Mouse (Mus musculus) lung, embryonic 14.5 days (tissue): ENCODE results near the gene Hist1h2ai. TPM values are rescaled to one million over a fixed set of nuclear protein-coding genes. Genes with fewer than 3 reads are reported as not detected.
"Not testable (repeated sequence)": the region's sequence is repeated elsewhere in the genome, so short reads cannot be mapped to it uniquely, and the experiment has no call there.

Source experiments
- ATAC-seq: fragments of 200-750 bp; cut with Nextera tagmentation; 2 replicates; pipeline ENCODE4 v1.8.0; 2017; ENCODE audit warnings: mild to moderate bottlenecking, moderate TSS enrichment, moderate library complexity; ENCODE audit not compliant: insufficient read depth
- DNase-seq: peaks from one replicate; pipeline ENCODE4 v3.0.0-alpha.2; 2015
- H3K27ac ChIP-seq: fragments of 300-500 bp; sonication (generic); 2 replicates; pipeline ENCODE4 v1.5.1; 2014; ENCODE audit warnings: low read depth, mild to moderate bottlenecking, moderate library complexity
- H3K27me3 ChIP-seq: fragments of 300-500 bp; sonication (generic); 2 replicates; pipeline ENCODE4 v1.6.1; 2014; ENCODE audit warnings: low read length, control low read depth; ENCODE audit not compliant: insufficient read depth
- H3K36me3 ChIP-seq: fragments of 300-500 bp; sonication (generic); 2 replicates; pipeline ENCODE4 v1.6.1; 2014; ENCODE audit warnings: control low read depth; ENCODE audit not compliant: insufficient read depth
- H3K4me1 ChIP-seq: fragments of 300-500 bp; sonication (generic); 2 replicates; pipeline ENCODE4 v1.6.1; 2014; ENCODE audit warnings: antibody characterized with exemption, control low read depth; ENCODE audit not compliant: insufficient read depth
- H3K4me2 ChIP-seq: fragments of 300-500 bp; sonication (generic); 2 replicates; pipeline ENCODE4 v1.6.1; 2014; ENCODE audit warnings: mild to moderate bottlenecking
- H3K4me3 ChIP-seq: fragments of 300-500 bp; sonication (generic); 2 replicates; pipeline ENCODE4 v1.5.1; 2014; ENCODE audit warnings: low read depth, low read length
- H3K9ac ChIP-seq: fragments of 300-500 bp; sonication (generic); 2 replicates; pipeline ENCODE4 v1.6.1; 2014
- H3K9me3 ChIP-seq: fragments of 300-500 bp; sonication (generic); 2 replicates; pipeline ENCODE4 v1.6.1; 2016; ENCODE audit warnings: low read depth, low read length, control low read depth
- CTCF ChIP-seq: IDR thresholded peaks from 2 replicates; pipeline ENCODE4 v1.5.1; 2016; ENCODE audit warnings: antibody characterized with exemption, low read depth
- WGBS: fragments of 180-500 bp; shearing (Covaris S2); extraction: QIAGEN DNeasy Blood & Tissue Kit; methylation state at CpG from one replicate; pipeline ENCODE4 v1.1.7; 2014; 5-methylcytosine and 5-hydroxymethylcytosine counted together
- polyA plus RNA-seq: library from polyadenylated mRNA; unstranded; fragments of >200 nt; fragmentation: Nextera tagmentation; extraction: Ambion mirVana; gene quantifications from 2 replicates; pipeline ENCODE4 v1.2.1, GENCODE M21; 2014

The Hist1h2ai gene
- polyA plus RNA-seq = 40.4 and 42.9 TPM in 2 replicates

DNA sequence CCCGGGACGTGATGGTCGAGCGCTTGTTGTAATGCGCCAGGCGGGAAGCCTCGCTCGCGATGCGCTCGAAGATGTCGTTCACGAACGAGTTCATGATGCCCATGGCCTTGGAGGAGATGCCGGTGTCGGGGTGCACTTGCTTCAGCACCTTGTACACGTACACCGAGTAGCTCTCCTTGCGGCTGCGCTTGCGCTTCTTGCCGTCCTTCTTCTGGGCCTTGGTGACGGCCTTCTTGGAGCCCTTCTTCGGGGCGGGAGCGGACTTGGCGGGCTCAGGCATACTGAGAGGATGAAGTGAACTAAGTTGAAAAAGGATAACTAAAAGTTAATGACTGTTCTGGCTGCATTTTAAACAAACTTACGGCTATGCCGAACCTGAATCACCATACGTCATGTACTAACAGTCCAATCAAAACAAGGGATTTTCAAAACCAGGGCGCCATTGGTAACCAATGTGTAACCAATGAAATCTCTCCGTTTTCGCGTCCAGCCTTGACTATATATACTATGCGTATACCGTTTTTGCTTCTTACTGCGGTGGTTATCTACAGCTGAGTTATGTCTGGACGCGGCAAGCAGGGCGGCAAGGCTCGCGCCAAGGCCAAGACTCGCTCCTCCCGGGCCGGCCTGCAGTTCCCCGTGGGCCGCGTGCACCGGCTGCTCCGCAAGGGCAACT, at the start of gene Hist1h2ai, which contains the start of gene Hist1h2bl:
Gene Hist1h2ai, plus strand, starts transcription at position 559 of the 676 bp plus-strand sequence.
Gene Hist1h2bl, minus strand, starts transcription at position 280 of the 676 bp plus-strand sequence.
- not testable (repeated sequence) for H3K36me3 ChIP-seq, H3K27me3 ChIP-seq, H3K9me3 ChIP-seq, H3K4me1 ChIP-seq
- ATAC-seq (peak; percentile 90), DNase-seq (peak; percentile 99)
- peak within 1 kb of the TSS; percentile 81 for H3K9ac ChIP-seq
- H3K27ac ChIP-seq = peak within 1 kb of the TSS; percentile 98
- under 1% methylated on average over 24 of the region's 50 CpGs for WGBS
- H3K4me3 ChIP-seq = peak within 1 kb of the TSS; percentile 47
- peak within 1 kb of the TSS; percentile 86 for H3K4me2 ChIP-seq

DNA sequence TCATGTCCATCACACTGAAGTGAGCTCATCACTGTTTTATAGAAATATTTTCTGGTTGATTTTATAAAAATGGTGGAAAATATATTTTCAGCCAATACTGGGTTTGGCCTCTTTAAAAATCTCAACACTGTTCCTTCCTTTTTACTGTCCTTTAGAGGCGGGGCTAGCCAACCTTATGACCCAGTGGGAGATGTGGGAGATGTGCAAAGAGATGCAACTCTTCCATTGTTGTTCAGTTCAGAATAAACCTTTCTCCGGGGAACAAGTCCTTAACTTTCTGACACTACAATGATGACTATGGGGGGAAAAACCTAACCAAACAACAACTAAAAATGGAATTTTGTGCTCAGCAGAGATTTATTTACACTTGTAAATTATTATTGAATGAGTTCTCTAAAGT, 38.9 kb upstream of the Hist1h2ai start, which contains the start of gene Olfr1360:
Gene Olfr1360, minus strand, starts transcription at position 101 of the 400 bp plus-strand sequence.
- Histone ChIP-seq H3K4me3 (no peak within 1 kb of the TSS), H3K9me3 (no peaks in the 10 kb centered on the region), H3K9ac (no peak within 1 kb of the TSS), H3K27me3 (no peaks in the 10 kb centered on the region), H3K4me2 (no peak within 1 kb of the TSS), H3K27ac (no peak within 1 kb of the TSS), H3K36me3 (no peaks in the 10 kb centered on the region), H3K4me1 (no peaks in the 10 kb centered on the region)
- no peak for ATAC-seq
- TF ChIP-seq CTCF = no peak
- 68% methylated on average over 2 of the region's 2 CpGs for WGBS
- no peak for DNase-seq

DNA sequence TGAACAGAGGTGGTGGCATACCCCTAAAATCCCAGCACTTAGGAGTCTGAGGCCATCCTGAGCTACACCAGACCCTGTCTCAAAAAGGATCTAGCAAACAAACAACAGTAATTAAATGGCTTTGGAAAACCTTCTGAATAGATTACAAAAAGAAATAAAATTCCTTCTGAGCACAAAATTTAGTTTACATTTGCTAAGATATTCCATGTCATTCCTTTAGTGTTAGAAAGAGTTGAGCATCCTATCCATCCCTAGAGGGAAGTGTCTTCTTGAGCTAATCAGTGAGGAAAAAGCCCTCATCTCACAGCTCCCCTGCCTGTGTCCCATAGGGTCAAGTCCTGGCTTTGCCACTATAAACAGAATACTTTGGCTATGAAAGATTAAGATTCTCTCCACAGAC, 18.4 kb upstream of the Hist1h2ai start, which contains the start of gene Olfr1359:
Gene Olfr1359, plus strand, starts transcription at position 301 of the 400 bp plus-strand sequence.
- Histone ChIP-seq H3K4me3 (no peak within 1 kb of the TSS), H3K27me3 (no peaks in the 10 kb centered on the region), H3K4me2 (no peak within 1 kb of the TSS), H3K9ac (no peak within 1 kb of the TSS), H3K27ac (no peak within 1 kb of the TSS), H3K9me3 (no peaks in the 10 kb centered on the region), H3K36me3 (no peaks in the 10 kb centered on the region), H3K4me1 (no peaks in the 10 kb centered on the region)
- ATAC-seq = no peak
- TF ChIP-seq CTCF = no peak
- DNase-seq = no peak

DNA sequence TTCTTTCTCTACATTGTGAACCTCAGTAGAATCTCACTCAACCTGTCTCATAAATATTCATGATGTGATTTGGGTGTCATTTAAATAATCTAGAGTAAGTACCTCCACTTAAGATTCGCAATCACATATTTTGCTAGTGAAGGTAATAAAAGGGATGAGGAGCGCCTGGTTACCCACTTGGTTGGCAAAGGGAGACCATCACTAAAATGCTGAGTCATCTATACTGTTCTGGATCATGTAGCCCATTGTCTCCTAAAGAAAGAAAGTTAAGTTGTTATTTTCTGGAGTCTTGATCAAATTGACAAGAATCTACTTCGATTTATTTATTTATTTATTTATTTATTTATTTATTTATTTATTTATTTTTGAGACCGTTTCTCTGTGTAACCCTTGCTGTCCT, 9.6 kb upstream of the Hist1h2ai start:
- ATAC-seq (no peak), DNase-seq (no peak)
- Histone ChIP-seq H3K4me3 (no peak overlapping the region), H3K4me1 (no peaks in the 10 kb centered on the region), H3K9ac (no peak overlapping the region), H3K27ac (no peak overlapping the region), H3K36me3 (no peaks in the 10 kb centered on the region), H3K4me2 (no peak overlapping the region), H3K27me3 (no peaks in the 10 kb centered on the region), H3K9me3 (no peaks in the 10 kb centered on the region)
- WGBS = 66% methylated on average over 4 of the region's 4 CpGs
- no peak for TF ChIP-seq CTCF

DNA sequence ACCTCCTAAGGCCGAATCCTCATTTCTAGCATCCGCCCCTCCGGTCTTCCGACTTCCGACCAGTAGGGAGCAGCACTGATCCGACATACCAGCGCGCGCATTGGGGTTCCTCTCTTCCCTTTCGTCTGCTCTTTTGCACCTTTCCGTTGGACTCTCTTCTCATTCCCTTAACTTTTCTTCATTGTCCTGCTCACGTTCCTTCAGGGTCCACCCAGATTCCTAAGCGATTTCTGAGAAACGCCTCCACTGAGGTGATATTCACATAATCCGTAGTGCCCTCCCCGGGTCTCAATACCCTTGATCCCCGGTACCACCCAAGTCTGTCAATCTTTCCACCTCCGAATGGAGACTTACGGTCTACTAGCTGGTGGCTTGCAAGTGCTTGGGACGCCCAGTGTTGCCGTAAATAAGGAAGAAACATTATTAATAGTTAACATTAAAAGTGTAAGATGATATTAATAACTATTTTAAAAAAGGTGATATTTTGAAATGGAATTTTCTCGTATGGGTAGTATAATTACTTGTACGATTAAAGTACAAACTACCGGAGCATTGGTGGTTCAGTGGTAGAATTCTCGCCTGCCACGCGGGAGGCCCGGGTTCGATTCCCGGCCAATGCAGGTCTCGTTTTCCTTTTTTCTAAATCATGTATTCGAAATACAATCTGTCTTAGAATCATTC, 6.1 kb upstream of the Hist1h2ai start:
- peak overlapping the region; percentile 60 for H3K9ac ChIP-seq
- H3K4me1 ChIP-seq = no peaks in the 10 kb centered on the region
- peak overlapping the region; percentile 87 for H3K27ac ChIP-seq
- DNase-seq (peak; percentile 95), ATAC-seq (peak; percentile 79)
- no peaks in the 10 kb centered on the region for H3K36me3 ChIP-seq
- TF ChIP-seq CTCF = peak; percentile 80
- under 1% methylated on average over 32 of the region's 32 CpGs for WGBS
- H3K9me3 ChIP-seq = no peaks in the 10 kb centered on the region
- H3K4me3 ChIP-seq = peak overlapping the region; percentile 68
- H3K4me2 ChIP-seq = peak overlapping the region; percentile 72
- H3K27me3 ChIP-seq = no peaks in the 10 kb centered on the region

GRCm38 (mm10) chr13:21710821-21711525, 5.2 kb upstream of the Hist1h2ai start:
- H3K27ac ChIP-seq = peak overlapping the region; percentile 67; the same call in 1 of the 2 replicates
- ATAC-seq (peak; percentile 76), DNase-seq (peak; percentile 88)
- peak overlapping the region; percentile 68 for H3K4me3 ChIP-seq
- no peaks in the 10 kb centered on the region for H3K36me3 ChIP-seq
- H3K9ac ChIP-seq = peak overlapping the region; percentile 38; the same call in 1 of the 2 replicates
- 3% methylated on average over 22 of the region's 22 CpGs for WGBS
- H3K27me3 ChIP-seq = no peaks in the 10 kb centered on the region
- peak overlapping the region; percentile 72 for H3K4me2 ChIP-seq
- H3K9me3 ChIP-seq = no peaks in the 10 kb centered on the region
- H3K4me1 ChIP-seq = no peaks in the 10 kb centered on the region
- TF ChIP-seq CTCF = no peak

DNA sequence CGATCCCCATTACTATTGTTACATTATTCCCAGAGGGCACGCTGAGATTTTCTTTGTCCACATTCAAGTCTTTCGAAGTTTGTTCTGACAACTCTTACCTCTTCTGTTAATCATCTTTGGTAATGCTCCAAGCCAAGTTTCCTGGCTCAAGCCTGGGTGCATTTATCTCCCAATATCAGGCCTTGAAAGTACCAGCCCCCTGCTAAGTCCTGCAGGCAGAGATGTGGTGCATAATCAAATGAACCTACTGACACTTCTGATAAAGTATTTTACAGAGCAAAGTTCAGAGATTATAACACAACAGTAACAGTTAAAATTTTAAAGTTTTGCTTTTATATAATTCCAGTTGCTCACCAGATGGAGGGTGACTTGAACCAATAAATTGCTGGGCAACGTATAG, 4.5 kb upstream of the Hist1h2ai start:
- Histone ChIP-seq H3K4me3 (peak overlapping the region; percentile 68), H3K4me1 (no peaks in the 10 kb centered on the region), H3K27me3 (no peaks in the 10 kb centered on the region), H3K9me3 (no peaks in the 10 kb centered on the region), H3K36me3 (no peaks in the 10 kb centered on the region), H3K27ac (no peak overlapping the region), H3K9ac (0 out of 2 replicates have a peak overlapping the region, but pooled peaks have one; percentile 38), H3K4me2 (peak overlapping the region; percentile 72)
- ATAC-seq (no peak), DNase-seq (no peak)
- WGBS = 21% methylated on average over 4 of the region's 4 CpGs
- no peak for TF ChIP-seq CTCF
